Mouse (Mus musculus): ENCODE measurements around the gene Rrp12. TPM values are rescaled to one million over a fixed set of nuclear protein-coding genes. Genes with fewer than 3 reads are reported as not detected.
"Not testable (repeated sequence)": the region's sequence is repeated elsewhere in the genome, so short reads cannot be mapped to it uniquely, and the experiment has no call there.

Rrp12 gene
- polyA plus RNA-seq, 1 experiment: 2.1 TPM

DNA sequence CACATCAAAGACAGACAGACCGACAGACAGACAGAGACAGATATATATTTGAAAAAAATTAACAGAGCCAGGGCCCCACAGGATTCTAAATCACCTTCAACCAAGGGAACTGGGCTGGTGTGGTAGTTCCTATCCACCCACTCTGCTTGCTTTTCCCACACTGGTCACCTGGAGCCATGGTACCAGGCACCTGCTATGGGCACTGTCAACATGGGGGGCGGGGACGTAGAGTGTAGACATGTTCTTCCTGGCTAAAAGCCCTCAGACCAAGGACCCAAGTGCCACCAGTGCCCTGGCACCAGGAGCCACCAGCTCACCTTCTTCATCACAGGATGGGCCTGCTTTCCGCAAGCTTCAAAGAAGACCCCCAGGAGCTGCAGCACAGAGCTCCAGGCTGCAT is 14.1 kb downstream of the Rrp12 start:
- no peaks in the 10 kb centered on the region for H3K4me1 ChIP-seq (ENCODE audit: control insufficient read depth, insufficient read depth, low read length)
- H3K27ac ChIP-seq (ENCODE audit: insufficient read depth, low read depth, low read length): no peak overlapping the region
- no peak overlapping the region for H3K4me3 ChIP-seq (ENCODE audit: insufficient read depth, low read length)
- no peak for TF ChIP-seq CTCF (IDR thresholded peaks at IDR 0.05; ENCODE audit: low read depth, low read length)
- TF ChIP-seq POLR2A (IDR thresholded peaks at IDR 0.05; ENCODE audit: borderline replicate concordance, low read depth, low read length): no peak

DNA sequence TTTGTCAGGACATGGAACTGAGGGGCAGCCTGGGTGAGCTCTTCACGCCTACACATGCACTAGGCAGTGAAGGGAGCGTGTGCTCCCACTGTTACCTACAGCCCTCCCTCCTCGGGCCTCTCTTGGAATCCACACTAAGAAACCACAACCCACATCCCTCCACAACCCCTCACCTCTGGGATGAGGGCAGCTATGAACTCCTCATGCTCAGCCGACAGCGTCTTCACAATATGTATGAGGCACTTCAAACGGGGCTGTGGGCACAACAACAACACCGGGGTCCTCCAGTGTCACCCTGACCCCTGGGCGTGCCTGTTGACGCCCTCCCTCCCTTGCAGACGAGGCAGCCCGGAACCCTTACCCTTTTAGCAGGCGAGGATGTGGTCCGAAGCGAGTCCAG is 21.6 kb downstream of the Rrp12 start:
- Histone ChIP-seq H3K4me1 (ENCODE audit: control insufficient read depth, insufficient read depth, low read length) (no peaks in the 10 kb centered on the region), H3K4me3 (ENCODE audit: insufficient read depth, low read length) (no peak overlapping the region), H3K27ac (ENCODE audit: insufficient read depth, low read depth, low read length) (no peak overlapping the region)
- TF ChIP-seq POLR2A (IDR thresholded peaks at IDR 0.05; ENCODE audit: borderline replicate concordance, low read depth, low read length): no peak
- no peak for TF ChIP-seq CTCF (IDR thresholded peaks at IDR 0.05; ENCODE audit: low read depth, low read length)

DNA sequence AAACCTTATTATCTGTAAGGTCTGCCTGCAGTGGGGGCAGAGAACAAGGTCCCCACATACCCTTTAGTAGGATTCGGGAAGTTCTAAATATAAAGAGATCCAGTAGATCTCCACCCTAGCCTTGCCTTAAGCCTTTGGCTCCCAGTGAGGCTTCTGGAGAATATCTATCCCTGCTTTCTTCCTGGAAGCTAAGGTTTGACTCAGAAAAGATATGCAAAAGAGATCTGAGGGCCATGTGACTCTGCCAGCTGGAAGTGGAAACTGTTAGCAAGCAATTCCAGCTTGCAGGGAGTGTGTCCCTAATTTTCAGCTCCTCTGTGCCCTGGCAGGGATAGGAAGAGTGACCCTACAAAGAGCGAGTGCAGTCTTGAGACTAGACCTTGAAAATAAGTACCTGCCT is 23.7 kb downstream of the Rrp12 start:
- H3K27ac ChIP-seq (ENCODE audit: insufficient read depth, low read depth, low read length): no peak overlapping the region
- TF ChIP-seq POLR2A (IDR thresholded peaks at IDR 0.05; ENCODE audit: borderline replicate concordance, low read depth, low read length) (no peak), CTCF (IDR thresholded peaks at IDR 0.05; ENCODE audit: low read depth, low read length) (no peak)

DNA sequence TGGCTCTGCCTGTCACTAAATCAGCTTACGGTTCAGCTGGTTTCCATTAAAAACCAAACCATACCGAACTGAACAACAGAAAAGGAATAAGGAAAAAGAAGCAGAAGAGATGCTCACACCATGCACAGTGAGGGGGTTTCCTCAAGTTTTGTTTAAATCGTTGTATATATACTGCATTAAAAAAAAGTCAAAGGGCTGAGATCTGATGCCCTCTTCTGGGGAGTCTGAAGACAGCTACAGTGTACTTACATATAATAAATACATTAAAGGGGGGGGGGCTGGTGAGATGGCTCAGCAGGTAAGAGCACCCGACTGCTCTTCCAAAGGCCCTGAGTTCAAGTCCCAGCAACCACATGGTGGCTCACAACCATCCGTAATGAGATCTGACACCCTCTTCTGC is 26.0 kb downstream of the Rrp12 start:
- H3K4me1 ChIP-seq (ENCODE audit: control insufficient read depth, insufficient read depth, low read length); H3K27ac ChIP-seq (ENCODE audit: insufficient read depth, low read depth, low read length); H3K4me3 ChIP-seq (ENCODE audit: insufficient read depth, low read length): not testable (repeated sequence)

More for the DNA sequence above, 23.7 kb downstream of the Rrp12 start:
- Histone ChIP-seq H3K4me3 (ENCODE audit: insufficient read depth, low read length) (no peak overlapping the region), H3K4me1 (ENCODE audit: control insufficient read depth, insufficient read depth, low read length) (no peaks in the 10 kb centered on the region)

DNA sequence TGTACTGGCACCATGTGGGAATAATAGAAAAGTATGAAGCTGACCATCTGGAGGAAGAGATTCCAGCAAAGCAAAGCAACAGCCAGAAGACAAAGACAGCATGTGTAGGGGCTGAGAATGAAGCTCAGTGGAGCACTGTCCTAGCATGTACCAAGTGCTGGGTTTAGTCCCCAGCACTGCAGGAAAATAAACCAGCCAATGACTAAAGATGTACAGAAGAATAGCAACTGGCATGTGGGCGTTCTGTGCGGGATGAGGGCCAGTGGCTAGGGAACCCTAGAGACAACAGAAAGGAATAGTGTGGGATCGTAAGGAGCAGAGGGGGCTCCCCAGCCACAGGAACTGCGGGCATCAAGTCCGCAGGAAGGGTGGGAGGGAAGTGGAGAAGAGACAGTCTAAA is 26.7 kb downstream of the Rrp12 start:
- no peak overlapping the region for H3K4me3 ChIP-seq (ENCODE audit: insufficient read depth, low read length)
- TF ChIP-seq POLR2A (IDR thresholded peaks at IDR 0.05; ENCODE audit: borderline replicate concordance, low read depth, low read length) (no peak), CTCF (IDR thresholded peaks at IDR 0.05; ENCODE audit: low read depth, low read length) (no peak)
- H3K27ac ChIP-seq (ENCODE audit: insufficient read depth, low read depth, low read length): no peak overlapping the region
- no peaks in the 10 kb centered on the region for H3K4me1 ChIP-seq (ENCODE audit: control insufficient read depth, insufficient read depth, low read length)

DNA sequence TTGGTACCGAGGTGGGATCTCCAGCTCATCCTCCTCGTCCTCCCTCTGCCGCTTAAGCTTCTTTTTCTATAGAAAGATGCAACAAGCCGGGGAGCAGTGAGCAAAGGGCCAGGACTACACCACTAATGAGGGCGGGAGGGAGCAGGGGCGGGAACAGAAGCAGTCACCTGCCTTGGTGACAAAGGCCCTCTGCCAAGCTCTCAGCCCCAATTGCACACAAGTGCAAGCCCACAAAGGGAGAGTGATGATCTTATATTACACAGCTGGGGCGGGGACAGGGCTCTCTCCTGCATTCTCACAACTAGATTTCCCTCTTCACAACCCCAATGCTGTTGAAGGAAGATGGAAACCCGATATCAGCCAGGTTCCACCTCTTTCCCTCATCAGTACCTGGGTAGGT is 29.3 kb downstream of the Rrp12 start:
- TF ChIP-seq CTCF (IDR thresholded peaks at IDR 0.05; ENCODE audit: low read depth, low read length): no peak
- no peak for TF ChIP-seq POLR2A (IDR thresholded peaks at IDR 0.05; ENCODE audit: borderline replicate concordance, low read depth, low read length)
- no peak overlapping the region for H3K27ac ChIP-seq (ENCODE audit: insufficient read depth, low read depth, low read length)
- no peaks in the 10 kb centered on the region for H3K4me1 ChIP-seq (ENCODE audit: control insufficient read depth, insufficient read depth, low read length)
- H3K4me3 ChIP-seq (ENCODE audit: insufficient read depth, low read length): no peak overlapping the region

DNA sequence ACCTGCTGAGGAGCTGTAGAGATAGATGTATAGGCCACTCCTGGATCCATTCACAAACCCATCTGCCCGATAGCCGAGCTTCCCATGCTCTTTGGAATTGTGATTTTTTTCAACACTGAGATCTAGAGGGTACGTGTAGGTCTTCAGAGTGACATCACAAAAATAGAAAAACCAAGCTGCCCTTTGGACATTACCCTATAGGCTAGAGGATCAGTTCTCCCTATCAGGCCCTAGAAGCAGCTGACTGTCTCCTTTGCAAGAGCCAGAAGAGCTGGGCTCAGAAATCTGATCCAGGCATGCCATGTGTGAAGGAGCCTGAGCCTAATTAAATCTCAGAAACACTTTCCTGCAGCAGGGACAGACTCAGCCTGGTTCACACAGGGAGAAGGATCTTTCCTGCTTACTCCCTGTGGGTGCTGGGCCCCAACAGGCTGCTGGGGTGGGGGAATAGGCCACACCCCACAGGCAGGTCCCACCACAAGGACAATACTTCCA is 38.1 kb downstream of the Rrp12 start:
- TF ChIP-seq CTCF (IDR thresholded peaks at IDR 0.05; ENCODE audit: low read depth, low read length) (no peak), POLR2A (IDR thresholded peaks at IDR 0.05; ENCODE audit: borderline replicate concordance, low read depth, low read length) (no peak)
- no peak overlapping the region for H3K4me3 ChIP-seq (ENCODE audit: insufficient read depth, low read length)
- no peaks in the 10 kb centered on the region for H3K4me1 ChIP-seq (ENCODE audit: control insufficient read depth, insufficient read depth, low read length)
- H3K27ac ChIP-seq (ENCODE audit: insufficient read depth, low read depth, low read length): no peak overlapping the region

DNA sequence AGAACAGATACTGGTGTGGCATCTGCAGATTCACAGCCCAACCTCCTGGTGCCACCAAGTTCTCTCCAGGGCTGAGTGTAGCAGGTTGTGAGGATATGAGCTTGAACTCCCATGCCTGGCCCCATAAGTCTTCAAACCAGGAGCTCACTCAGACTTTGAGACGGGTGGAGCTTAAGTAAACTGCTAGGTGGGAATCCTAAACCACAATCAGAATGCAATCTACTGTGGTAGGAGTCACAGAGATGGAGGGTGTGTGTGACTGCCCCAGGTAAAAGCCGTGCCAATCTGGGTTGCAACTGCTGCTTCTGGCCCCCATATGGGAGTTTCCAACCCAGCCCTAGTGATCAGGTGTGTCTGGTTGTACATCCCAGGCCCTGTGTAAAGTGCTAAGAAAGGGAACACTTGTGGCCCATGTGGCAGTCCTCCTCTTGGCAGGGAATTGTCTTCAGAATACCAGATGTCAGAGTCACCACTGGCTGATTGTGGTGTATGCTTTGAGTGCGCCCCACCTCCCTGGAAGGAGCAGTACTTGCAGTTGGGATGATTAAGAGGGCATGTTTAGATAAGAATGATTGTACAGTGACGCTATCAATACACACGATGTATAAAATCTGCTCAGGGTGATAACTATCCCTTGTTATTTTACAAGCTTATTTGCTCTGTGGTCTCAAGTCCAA is 38.7 kb downstream of the Rrp12 start:
- TF ChIP-seq CTCF (IDR thresholded peaks at IDR 0.05; ENCODE audit: low read depth, low read length) (no peak), POLR2A (IDR thresholded peaks at IDR 0.05; ENCODE audit: borderline replicate concordance, low read depth, low read length) (no peak)
- no peaks in the 10 kb centered on the region for H3K4me1 ChIP-seq (ENCODE audit: control insufficient read depth, insufficient read depth, low read length)
- H3K4me3 ChIP-seq (ENCODE audit: insufficient read depth, low read length): no peak overlapping the region
- no peak overlapping the region for H3K27ac ChIP-seq (ENCODE audit: insufficient read depth, low read depth, low read length)

DNA sequence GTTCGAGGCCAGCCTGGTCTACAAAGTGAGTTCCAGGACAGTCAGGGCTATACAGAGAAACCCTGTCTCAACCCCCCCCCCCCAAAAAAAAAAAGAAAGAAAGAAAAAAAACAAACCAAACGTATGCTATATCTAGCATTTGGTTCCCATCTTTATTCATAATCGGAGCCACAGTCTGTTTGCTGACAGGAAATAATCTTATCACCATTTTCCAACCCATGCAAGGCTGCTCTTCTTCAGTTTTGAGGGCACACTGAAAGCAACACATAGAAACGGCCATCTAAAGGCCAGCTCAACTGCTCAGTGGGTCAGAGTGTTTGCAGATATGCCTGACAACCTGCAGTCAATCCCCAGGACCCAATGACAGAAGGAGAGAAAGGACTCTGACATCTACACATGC is 43.5 kb downstream of the Rrp12 start:
- H3K4me3 ChIP-seq (ENCODE audit: insufficient read depth, low read length): no peak overlapping the region
- TF ChIP-seq POLR2A (IDR thresholded peaks at IDR 0.05; ENCODE audit: borderline replicate concordance, low read depth, low read length) (no peak), CTCF (IDR thresholded peaks at IDR 0.05; ENCODE audit: low read depth, low read length) (no peak)
- H3K27ac ChIP-seq (ENCODE audit: insufficient read depth, low read depth, low read length): no peak overlapping the region
- peaks cover 3% of the 10 kb centered on the region; the same call in 1 of the 2 replicates for H3K4me1 ChIP-seq (ENCODE audit: control insufficient read depth, insufficient read depth, low read length)

DNA sequence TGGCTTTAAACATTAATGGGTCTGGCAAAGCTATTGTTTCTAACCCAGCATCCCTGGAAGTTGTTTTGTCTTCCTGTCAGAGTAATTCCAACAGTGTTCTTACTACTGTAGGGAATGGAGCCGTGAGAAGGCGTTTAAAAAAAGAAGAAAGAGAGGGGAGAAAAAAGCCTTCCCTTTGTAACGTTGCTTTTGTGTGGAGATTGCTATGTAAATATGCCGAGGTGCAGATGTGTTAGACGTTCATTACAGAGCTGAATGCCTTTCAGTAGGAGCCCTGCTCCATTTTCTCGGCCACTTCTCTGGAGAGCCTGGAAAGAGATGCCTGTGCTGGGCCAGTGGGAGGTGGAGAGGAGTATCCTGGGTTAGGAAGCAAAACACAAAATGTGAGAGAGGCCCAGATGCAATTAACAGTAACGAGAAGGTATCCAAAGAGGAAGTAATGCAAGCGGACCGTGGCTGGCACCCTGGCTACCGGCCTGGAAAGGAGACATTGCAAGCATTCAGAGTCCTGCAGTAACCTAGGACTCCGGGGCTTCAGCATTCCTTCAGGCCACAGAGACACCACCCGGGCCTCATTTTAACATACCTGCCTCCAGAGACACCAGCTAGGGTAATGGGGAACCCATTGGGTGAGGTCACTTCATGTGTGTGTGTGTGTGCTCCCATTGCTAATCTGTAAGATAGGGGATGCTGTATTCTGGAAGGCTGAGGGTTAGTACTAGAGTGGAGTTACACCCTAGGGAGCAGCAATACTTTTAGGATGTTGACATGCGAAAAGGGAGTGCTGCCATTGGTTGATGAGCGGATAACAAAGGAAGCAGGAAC is 45.0 kb downstream of the Rrp12 start:
- H3K4me1 ChIP-seq (ENCODE audit: control insufficient read depth, insufficient read depth, low read length): peaks cover 6% of the 10 kb centered on the region
- TF ChIP-seq CTCF (IDR thresholded peaks at IDR 0.05; ENCODE audit: low read depth, low read length) (no peak), POLR2A (IDR thresholded peaks at IDR 0.05; ENCODE audit: borderline replicate concordance, low read depth, low read length) (no peak)
- H3K4me3 ChIP-seq (ENCODE audit: insufficient read depth, low read length): no peak overlapping the region
- H3K27ac ChIP-seq (ENCODE audit: insufficient read depth, low read depth, low read length): no peak overlapping the region
